Mouse (Mus musculus) embryo, embryonic 10.5 days (tissue): ENCODE measurements around the gene Etnk2.

Source experiments
- DNase-seq: peaks from one replicate; pipeline ENCODE4 v3.0.0-alpha.2; 2015; ENCODE audit warnings: low spot score

Etnk2 gene

DNA sequence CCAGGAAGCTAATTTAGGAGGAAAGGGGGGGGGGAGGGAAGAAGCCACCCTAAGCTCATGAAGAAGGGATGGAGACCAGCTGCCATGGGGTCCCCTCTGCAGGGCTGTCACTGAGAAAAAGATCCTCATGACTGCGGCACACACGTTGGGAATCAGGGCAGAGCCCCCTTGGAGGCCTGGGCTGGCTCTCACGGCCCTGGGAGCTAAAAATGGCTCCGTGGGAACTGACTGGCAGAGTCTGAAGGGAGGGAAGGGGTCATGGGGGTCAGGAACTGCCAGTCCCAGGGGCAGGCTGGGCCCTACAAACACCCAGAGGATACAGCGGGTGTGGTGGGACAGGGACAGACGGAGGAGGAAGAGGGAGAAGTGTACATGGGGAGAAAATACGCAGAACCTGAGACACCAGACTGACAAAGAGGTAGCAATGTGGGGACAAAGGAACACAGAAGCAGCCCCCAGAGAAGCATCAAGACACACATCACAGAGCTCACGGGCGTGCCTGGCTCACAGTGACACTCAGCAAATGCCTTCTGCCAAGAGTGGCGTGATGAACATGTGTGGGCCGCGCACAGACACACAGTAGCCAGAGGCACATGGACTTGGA lies 19.3 kb downstream of the Etnk2 start:
- no peak for DNase-seq

DNA sequence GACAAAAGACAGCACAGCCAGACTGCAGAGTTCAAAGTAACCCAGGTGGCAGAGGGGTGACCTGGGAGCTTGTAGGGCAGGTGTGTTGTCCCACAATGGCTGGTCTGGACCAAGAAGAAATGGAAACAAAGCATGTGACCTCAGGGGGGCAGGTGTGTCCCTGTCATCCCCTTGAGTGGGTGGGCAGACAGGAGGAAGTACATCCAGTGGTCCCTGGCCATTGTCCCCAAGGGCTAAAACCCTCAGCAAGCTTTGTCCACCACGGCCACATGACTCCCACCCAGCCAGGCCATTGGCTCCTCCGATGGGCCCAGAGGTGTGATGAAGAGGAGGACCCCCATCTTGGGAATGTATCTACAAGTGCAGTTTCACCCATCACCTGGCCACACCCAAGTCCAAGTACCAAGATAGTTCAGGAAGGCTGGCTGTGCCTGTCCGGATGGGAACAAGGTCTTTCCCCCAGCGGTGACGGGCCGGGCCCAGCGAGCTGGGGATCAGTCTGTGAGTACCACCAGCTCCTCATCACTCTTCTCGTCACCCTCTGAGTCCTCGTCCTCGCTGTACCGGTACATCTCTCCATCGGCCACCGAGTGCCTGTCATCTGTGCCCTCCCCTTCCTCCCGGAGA lies 19.9 kb downstream of the Etnk2 start:
- no peak for DNase-seq

DNA sequence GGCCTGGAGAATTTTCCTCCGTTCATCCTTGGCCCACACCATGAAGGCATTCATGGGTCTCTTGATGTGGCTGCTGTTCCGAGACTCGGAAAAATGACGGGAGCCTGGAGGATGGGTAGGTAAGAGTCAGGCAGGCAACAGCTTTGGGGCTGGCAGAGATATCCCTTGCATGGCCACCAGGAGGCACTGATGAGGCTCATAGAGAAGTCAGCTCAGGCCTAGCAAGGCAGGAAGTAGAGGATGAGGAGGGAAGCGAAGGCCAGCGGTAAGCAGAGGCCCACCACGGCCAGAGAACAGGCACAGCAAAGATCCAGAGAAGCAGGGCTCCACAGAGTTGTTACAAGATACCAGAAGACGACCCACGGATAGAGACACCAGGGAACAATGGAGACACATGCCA lies 22.1 kb downstream of the Etnk2 start:
- peak; percentile 88 for DNase-seq

DNA sequence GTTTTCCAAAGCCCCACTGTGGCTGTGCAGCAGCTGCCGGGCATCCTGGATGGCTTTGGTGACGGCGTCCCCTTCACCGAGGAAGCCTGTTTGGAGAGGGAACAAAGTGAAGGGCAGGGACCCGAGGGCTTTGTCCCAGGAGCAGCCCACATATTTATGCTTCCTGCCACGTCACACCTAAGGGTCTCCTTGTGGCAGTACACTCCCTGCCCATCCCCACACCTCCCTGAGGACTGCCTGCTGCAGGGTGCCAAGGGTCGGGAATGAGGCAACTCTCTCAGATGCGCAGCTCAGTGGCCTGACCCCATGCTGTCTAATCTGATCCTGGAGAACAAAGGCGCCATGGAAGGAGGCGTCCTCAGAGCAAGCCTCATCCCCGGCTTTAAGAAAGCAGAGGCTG lies 22.8 kb downstream of the Etnk2 start:
- DNase-seq = no peak

DNA sequence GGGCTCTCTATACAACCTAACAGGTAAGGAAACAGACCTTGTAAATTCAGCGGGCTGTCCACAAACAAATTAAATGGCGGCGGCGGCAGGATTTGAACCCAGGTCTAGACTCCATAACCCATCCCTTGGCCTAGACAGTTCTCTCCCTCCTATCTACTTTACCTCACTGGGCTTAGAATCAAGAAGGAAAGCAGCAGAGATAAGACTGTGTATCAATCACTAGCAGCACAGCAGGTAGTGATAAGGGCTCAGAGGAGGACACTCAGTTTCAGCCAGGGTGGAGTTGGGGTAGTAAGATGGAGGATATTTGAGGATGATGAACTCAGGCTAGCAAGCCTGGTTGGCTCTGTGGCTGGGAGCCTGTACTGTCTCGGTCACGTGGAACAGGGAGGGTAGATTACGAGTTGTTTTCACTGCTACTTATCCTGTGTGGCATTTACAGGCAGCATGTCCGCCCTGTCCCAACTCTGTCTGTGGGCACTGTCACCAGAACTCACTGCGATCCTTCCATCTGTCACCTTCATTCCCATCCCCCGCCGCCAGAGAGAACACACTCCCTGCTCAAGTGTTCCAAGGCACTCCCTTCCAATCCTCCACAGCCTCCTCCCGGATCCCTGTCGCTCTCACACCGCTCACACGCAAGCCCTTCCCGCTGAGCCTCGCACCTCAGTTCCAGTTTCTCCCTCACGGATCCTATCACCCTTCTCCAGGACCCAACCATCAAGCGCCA lies 24.3 kb downstream of the Etnk2 start:
- no peak for DNase-seq

DNA sequence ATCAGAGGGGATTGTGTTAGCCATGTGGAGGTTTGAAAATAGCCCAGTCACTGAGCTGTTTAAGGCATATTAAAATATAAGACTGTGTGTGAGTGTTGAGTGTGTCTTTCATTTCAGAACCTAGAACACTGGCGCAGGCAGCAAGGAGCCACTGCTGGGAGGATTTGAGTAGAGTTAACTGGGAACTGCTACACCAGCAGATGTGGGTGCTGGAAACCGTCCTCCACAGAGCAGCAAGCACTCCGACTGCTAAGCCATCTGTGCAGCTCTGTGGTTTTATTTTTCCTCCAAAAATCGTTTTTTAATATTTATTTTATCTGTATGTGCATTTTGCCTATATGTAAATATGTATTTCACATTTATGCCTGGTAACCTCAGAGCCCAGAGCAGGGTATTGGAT lies 31.3 kb downstream of the Etnk2 start:
- no peak for DNase-seq

DNA sequence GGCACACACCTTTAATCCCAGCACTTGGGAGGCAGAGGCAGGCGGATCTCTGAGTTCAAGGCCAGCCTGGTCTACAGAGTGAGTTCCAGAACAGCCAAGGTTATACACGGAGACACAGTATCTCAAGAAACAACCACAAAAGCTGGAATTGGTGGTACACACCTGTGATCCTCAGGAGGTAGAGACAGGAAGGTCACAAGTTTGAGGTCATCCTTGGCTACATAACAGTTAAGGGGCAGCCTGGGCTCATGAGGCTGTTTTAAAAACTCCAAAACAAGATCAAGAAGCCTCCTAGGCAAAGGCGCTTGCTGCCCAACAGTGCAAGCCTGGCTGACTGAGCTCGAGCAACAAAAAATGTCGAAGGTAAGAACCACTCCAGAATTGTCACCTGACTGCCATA lies 33.3 kb downstream of the Etnk2 start:
- DNase-seq = no peak

DNA sequence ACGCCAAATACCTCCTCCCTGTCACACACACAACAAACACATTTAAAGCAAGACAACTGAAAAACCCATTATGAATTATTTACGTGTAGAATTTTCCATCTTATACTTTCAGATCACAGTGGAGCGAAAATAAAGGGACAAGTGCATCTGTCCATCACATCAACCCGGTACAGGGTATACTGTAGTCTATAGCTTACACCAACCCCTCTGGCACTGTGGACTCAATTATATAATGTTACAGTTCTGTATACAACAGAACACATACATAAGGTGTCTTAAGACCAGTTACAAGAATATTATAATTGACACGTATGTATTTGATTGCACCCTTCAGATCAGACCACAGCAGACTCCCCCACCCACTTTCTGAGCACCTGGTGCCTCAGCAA lies 33.7 kb downstream of the Etnk2 start:
- DNase-seq = no peak

DNA sequence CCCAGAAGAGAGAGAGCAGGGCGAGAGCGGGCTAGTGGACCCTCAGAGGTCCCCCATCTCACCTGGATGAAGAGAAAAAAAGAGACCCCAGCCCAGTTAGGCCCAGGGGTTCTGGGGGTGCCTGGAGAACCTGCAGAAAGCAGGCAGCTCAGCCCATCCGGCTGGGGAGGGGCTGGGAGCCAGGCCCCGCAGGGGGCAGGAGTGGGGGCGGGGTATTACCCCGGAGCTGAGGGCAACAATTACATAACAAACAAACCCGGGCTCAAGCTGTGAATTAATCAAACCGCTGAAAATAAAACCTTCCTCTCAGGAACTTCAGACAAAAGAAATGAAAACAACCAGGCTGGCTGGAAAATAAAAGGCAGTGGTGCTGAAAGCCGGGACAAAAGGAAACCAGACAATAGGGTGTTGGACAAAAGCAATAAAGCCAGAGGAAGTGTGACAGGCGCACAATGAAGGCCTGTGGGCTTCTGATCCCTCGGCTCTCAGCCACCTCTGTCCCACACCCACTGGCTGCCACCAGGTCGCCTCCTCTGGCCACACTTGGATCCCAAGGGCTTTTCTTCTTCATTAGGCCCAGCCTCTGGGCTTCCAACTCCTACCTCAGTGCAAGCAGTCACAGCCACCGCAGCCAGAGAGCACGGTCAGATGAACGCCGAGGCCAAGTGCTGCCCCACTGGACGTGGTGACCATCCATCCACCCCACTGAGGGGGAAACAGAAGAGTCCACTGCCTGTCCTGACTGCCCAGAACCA lies 34.3 kb downstream of the Etnk2 start:
- DNase-seq = peak; percentile 88

DNA sequence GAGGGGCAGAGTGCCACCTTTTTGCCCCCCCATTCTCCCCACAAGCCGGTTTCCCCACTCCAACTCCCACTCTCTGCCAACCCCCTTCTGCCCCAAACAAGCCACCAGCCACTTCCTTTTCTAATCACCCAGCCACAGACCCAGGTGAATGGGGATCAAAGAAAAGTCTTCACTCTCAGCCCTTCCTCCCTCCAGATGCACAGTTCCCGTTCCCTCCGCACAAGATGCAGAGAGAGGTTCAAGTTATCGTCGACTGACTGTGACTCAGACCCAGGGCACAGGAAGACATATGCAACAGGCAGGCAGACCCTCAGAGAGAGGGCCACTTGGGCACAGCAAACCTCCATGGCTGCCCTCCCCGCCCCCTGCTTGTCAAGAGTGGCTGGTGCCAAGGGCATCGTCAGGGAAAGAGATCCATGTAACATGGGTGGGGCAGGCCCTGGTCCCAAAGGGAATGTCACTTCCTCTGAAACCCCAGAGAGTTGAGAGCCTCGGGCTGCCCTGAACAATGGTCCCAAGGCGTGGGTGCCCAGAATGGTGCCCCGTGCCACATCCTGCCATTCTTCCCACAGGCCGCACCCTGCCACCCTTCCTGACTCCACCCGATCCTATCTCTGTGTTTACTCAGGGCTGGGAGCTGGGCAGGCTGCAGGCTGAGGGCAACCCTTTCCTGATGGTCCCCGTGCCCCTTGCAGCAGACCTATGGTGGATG lies 36.8 kb downstream of the Etnk2 start:
- no peak for DNase-seq

DNA sequence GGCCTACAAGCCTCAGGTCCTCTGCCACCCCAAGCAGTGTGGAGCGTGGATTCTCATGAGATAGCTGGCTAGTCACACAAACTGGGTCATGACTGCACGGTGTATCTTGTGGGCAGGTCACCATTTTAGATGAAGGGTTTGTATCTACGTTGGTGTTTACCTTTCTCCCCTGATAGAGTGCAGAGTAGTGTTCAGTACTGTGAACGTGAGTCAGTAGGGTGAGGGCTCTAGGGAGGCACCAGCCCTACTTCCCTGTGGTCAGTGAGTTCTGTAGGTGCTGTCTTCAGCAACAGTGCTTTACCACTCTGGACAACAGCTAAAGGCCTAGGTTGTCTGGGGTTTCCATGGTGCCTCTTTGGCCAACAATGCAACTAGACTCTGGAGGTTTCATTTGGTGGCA lies 40.6 kb downstream of the Etnk2 start:
- DNase-seq = no peak

DNA sequence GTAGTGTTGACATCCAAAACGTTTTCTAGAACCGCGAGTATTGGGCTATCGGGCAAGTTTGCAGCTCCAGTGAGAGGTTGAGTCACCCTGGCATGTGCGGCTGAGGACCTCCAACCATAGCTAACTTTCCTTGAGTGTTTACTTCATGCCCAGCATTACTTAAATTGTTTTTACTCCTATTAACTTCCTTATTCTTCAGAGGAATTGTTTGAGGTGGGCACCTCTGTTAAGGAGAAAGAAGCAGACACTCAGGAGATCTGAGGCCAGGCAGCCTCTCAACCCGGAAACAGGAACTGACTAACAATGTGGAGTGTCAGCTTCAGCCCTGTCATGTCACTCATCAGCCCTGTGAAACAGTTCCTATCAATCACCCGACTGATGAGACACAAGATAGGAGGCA lies 43.2 kb downstream of the Etnk2 start:
- no peak for DNase-seq

DNA sequence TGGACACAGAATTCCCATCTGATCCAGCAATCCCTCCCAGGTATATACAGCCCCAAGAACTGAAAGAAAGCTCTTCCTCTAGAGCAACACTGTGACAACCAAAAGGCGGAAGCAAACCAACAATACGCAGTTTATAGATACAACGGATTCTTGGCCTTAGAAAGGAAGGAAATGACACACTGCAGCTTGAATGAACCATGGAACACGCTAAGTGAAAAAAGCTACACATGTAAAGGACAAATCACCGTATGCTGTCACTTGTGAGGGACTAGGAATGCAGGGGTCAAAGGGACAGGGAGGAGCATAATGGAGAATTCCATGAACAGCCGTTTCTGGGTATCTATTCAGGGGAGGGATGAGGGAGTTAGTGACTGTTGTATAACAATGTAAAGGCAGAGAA lies 44.1 kb downstream of the Etnk2 start:
- peak; percentile 69 for DNase-seq

DNA sequence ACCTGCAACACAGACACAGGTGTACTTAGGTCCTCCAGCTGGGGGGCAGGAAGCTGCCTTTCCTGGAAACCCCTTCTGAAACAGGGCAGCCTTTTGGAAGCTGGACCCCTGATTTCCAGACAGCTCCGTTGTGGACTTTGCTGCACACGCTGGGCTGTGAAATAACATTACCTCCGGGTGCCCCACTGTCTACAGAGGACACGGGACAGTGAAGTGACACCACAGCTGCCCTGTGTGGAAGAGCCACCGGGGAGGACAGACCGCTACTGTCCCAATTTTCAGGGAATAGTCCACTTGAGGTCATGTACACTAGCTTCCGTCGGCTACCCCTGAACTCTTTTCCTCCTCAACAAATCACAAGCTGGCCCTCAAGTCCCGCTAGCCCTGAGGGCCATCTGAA lies 44.9 kb downstream of the Etnk2 start:
- no peak for DNase-seq

DNA sequence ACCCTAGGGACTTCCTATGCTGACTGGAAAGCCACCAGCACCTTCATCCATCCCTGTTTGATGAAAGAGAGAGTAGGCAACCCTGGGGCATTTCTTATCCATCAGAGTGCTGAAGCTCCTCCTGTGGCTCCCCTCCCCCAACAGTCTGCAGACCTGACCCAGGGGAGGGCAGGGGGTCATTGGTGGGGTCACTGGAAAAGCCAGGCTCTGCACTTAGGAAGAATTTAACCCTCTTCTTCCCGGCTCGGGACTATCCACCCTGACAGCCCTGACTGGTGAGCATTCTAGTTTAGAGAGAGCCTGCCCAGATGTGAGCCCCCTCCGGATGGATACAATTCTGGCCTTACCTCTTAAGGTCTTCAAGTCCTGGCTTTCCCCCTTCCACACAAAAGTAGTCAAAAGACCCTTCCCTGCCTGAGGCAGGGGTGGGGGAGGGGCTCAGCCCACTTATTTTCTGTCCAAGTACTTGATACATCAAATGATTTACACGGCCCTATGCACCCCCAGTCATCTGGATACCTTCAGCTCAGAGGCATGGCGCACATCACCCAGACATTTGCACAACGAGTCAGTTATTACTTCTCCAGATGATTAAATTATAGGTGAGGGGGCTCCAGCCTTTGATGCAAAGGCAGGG lies 45.6 kb downstream of the Etnk2 start:
- peak; percentile 94 for DNase-seq

DNA sequence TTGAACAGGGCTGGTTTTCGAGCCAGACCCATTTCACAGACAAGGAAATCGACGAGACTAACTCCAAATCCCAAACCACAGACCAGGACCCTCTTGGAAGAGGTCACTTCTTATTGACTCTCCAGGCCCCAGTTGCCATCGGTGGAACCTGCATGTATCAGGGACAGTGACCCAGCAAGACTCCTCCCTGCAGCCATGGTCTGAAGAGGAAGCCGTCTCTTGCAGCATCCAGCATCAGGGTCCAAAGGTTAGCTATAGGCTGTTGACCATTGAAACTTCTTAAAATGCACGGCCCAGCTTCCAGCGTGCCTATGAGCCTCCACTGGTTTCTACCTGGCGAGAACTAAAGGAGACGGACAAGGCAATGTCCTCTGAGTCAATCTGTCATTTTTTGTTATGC lies 46.4 kb downstream of the Etnk2 start:
- no peak for DNase-seq

DNA sequence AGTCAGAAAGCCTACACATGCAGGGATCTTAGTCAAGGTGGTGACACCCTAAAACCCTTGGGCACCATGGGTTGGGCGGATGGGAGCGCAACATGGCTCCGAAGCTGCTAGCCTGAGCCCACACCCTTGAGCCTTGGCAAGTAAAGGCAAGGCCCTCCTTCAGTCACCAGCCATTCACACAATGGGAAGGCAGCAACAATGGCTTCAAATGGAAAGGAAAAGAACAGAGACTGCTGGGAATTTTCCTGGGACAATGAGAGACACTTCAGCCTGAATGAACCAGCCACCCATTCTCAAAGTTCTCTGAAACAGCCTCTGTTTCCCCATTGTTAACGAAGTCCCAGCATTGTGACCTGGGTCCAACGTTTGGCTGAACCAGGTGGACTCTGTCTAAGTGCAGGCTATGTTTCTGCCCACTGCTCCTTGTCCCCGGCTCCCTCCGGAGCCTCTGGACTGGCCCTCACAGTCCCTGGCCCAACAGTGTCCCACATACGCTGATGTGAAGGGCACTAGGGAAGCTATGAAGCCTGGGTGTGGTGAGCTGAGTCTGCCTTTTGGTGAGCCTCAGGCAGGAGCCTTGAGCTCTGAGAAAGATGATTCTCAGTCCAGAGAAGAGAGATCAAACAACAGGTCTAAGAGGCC lies 48.3 kb downstream of the Etnk2 start:
- peak; percentile 45 for DNase-seq

DNA sequence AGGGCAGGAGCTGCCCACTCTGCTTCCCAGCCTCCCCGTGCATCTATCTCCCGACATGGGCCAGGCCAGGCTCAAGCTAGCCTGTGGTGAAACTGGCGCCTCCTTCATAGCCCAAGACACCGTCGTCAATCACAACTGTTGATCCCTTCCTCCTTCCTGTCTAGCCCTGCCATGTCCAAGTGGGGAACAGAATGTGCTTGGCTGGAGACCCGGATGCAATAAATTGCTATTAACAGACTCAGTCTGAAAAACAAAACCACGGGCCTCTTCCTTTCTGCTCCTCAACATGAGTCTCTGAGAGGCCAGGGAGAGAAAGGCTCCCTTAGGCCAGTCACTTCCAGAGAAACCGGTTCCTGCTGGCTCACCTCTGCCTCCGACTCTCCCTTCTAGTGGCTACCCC lies 49.6 kb downstream of the Etnk2 start:
- no peak for DNase-seq

DNA sequence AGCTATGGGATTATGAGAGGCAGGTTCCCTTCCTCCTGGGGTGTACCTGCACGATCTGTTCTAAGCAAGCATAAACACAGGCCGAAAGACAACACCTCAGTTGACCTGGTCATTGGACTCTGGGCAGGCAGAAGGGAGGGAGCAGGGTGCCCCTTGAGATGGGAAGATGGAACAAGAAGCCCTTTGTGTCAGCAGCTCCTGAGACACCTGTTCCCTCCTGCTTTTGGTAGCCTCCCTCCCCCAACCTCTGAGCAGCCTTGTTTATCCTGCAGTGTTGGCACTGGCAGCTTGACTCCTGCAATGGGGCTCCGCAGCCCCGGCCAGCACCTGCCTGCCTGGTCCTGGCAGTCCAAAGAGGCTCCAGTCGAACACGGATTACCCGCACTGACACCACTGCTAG lies 51.7 kb downstream of the Etnk2 start:
- no peak for DNase-seq

DNA sequence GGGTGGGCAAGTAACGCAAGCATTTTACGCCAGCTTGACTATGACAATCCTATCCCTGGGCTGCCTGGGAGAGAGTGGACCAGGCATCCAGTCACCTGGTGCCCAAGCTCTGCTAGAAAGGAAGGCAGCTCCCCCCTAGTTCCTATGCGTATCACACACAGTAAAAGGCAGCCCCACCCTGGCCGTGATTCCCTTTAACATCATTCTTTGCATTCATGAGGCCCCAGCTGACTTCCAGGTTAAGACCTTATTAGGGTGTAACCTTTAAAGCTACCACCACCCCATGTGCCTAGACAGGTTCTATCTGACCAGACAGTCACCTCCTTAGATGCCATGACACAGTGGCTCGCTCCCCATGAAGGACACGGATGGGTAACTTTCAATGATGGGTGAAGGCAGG lies 52.1 kb downstream of the Etnk2 start:
- no peak for DNase-seq

DNA sequence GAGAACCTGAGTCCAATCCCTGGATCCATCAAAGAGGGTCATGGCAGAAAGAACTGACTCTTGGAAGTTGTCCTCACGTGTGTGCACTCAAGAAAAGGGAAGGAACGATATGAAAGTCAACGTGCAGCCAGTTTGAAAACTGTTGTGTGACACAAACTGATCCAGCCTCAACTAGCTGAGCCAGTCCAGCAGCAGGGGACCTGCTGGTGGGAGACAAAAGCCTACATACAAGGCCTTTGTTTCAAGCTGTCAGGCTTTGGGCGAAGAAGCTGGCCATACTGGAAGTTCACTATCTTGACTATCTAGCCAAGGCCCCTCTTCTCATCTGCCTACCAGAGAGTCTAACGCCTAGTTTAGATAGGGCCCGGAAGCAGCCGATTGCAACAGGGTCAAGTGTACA lies 53.1 kb downstream of the Etnk2 start:
- no peak for DNase-seq
